Mouse (Mus musculus) ovary, adult 18-20 months (tissue): ENCODE measurements around the gene Gm8677.
"Not testable (repeated sequence)": the region's sequence is repeated elsewhere in the genome, so short reads cannot be mapped to it uniquely, and the experiment has no call there.

ENCODE experiments used
- DNase-seq: peaks from one replicate; pipeline ENCODE4 v3.0.0; 2022; ENCODE audit warnings: low spot score, mixed read lengths

Gm8677 gene

GRCm38 (mm10) chr7:22534787-22535186, at the start of gene Gm8677:
Gene Gm8677 (minus strand): TSS chr7:22534887.
- DNase-seq = not testable (repeated sequence)

- not testable (repeated sequence) for DNase-seq
Observed at GRCm38 (mm10) chr7:22565243-22565642, 30.6 kb upstream of the Gm8677 start, which contains the start of gene Gm4201. Gene Gm4201 (minus strand): TSS chr7:22565343.

- not testable (repeated sequence) for DNase-seq
Observed at GRCm38 (mm10) chr7:22522667-22523066, 12.0 kb downstream of the Gm8677 start, which contains the start of gene Vmn1r152. Gene Vmn1r152 (plus strand): TSS chr7:22522967.

GRCm38 (mm10) chr7:22499578-22499977, 35.1 kb downstream of the Gm8677 start, which contains the start of gene Vmn1r151:
Gene Vmn1r151 (minus strand): TSS chr7:22499678.
- DNase-seq = not testable (repeated sequence)
